Mouse (Mus musculus) fibroblast of lung, adult 2 months (primary cell): Measurements from ENCODE around the gene Arhgap27.

Experiments used
- DNase-seq: peaks from one replicate; pipeline ENCODE4 v3.0.0-alpha.2; 2011; ENCODE audit warnings: low read depth

Gene Arhgap27

DNA sequence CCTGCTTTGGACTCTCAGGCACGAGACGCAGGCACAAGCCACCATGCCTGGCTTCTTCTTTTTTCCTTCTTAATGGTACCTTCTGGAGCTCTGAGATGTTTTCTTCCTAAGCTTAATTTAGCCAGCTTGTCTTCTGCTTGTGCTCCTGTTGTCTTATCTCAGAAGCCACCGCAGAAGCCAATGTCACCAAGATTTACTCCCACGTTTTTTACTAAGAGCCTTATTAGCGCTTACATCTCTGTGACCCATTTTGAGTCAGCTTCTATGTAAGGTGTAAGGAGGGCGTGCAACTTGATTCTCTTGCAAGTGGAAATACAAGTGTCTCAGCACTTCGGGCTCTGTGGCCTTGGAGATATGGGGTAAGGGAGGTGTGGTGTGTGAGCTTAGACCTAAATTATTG, 18.0 kb upstream of the Arhgap27 start:
- no peak for DNase-seq

DNA sequence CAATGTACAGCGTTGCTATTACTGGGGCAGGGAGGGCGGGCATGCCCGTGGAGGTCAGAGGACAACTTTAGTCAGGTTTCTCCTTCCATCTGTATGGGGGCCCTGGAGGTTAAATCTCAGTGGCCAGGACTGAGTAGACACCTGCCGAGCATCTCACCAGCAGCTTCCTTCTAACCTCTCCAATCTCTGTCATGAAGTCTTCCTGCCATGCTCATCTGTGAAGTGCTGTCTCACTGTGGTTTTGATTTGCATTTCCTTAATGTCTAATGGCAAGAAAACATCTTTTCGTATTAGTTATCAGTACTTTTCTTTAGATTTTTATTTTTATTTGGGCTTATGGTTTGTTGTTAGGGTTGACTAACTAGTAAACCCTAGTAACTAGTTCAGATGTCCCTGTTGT, 17.0 kb upstream of the Arhgap27 start:
- DNase-seq, result no peak

DNA sequence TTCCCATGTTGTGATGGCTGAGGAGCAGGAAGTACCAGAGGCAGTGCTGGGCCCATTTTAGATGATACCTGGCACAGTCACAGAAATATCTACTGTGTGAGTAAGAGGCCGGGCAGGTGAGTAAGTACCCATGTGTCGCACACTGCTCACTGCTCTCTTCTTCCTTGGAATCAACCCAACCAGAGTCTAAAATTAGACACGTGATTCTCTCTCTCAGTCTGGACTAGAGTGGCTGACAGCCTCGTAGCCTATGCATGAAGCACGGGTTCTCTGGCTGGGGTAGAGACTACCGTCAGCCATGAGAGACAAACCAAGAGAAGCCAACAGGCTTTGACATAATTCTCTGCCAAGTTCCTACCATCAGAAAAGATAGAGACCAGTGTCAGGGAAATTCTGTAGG, 14.8 kb upstream of the Arhgap27 start:
- no peak for DNase-seq

DNA sequence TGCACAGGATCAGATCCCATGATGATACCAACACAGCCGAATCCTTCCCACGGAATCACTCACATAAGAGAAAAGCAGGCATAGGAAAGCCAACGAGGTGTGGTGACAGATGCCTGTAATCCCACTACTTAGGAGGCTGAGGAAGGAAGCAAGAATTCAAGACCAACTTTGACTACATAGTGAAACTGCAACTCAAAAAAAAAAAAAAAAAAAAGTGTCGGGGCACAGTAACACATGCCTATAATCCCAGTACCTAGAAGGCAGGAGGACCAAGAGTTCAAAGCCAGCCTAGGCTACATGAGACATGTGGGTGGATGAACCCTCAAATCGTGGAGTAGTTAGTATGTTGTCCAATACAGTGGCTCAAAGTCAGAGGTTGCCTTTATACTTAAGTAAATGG, 12.3 kb upstream of the Arhgap27 start:
- no peak for DNase-seq

DNA sequence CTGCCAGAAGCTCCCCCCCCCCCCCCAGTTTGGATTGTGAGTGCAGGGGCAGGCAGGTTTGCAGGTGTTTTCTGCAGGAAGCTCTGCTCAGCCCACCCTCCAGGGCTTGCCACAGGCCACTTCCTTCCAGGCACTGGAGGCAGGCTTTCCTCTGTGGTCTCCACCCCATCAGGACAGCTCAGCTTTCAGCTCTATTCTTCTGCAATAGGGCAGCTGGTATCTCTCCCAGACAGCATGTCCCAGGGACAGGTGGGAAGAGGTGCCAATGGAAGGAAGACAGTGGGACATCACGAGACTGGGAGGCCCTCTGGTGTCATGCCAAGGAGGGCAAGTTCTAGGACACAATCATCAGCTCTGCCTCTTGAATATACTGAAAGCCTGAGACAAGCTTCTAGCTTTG, 11.8 kb upstream of the Arhgap27 start:
- no peak for DNase-seq

DNA sequence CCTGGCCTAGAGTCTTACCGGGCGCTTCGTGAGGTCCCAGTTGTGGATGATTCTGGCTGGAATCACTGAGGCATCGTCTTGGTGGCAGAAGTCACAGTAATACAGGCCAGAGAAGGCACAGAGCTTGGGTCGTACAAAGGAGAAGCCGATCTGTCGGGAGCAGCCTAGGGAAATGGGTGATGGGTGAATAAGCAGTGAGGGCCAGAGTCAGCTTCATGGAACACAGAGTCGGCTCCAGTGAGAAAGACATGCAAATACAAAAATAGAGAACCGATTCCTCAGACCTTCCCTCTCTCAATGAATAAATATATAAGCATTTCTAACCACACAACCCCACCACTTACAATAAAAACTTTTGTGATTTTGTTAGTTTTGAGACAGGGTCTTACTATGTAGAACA, 10.4 kb upstream of the Arhgap27 start:
- DNase-seq, result no peak

DNA sequence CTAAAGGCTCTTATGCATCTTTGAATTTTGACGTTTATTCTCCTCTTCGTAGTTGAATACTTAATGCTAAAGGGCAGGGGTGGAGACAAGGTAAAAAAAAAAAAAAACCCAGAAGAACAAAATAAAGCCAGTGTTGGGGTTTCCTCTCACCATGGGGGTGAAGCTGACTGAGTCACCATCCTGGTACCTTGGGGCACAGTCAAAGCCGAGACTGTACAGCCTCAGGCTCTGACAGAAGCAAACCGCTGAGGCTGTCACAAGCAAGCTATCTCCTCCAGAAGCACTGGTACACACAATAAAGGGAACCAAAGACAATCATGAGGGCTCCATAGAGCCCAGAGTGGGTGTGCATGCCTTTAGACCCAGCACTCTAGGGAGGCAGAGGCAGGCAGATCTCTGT, 9.1 kb upstream of the Arhgap27 start:
- DNase-seq, result no peak

DNA sequence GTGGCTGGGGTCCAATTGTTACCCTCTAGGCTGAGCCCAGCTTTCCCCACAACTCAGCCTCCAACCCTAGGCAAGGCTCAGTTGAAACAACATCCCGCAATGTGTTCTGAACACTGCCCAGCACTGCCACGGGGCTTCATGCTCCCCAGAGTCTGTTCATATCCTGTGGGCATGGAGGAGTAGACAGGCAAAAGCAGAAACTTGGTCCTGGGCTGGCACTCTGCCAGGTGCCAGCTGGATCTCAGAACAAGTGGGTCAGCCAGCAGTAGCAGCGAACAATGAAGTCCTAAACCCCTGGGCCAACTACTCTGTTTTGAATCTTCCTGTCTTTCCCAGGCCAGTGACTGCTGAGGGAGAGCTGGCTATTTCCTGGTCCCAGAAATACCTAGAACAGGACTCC, 8.6 kb upstream of the Arhgap27 start:
- DNase-seq, result no peak

DNA sequence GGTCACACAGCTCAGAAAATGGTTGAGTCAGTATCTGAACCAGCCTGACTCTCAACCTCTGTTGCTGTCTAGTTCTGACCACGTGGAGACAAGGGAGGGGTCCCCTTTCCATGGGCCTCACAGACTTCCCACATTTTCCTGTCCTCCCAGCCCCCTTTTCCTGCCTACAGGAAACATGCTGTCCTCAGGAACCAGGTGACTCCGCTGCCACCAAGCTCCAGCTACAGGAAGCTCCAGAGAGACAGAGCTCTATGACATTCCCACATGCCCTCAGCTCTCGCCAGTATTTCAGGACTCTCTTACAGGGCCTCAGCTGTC, 7.7 kb upstream of the Arhgap27 start:
- no peak for DNase-seq

DNA sequence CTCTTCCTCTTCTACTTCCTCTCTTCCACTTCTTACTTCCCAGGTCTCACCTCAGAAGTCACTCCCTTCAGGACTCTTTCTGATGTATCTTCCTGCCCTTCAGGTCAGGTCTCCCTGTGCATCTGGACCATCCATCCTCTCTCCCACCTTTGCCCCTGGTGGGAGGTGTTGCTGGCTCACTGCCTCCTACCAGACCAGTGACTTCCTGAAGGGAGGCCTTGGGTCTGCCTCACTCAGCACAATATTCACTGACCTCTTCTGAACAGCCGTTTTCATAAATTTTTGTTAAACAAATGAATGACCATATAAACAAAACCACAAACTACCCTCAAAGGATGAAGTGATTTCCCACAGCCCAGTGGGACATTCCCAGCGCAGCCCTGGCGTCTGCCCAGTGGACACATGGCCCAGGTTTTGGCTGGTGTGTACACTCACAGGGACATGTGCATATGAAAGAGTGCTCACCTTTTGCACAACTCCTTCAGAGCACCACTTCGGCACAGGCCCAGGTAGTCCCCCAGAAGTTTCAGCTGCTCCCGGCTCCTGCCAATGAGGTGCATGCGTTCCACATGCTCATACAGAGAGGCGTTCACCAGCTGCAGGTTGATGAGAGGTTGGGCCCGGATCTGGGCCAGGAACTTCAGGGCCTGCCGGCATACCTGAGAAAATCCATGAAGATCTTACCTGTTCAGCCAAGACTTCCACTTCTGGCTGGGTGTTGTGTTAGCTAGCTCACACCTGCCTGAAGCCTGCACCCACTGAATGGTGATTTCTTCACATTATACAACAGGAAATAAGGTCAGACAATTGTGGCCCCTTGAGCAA, 7.1 kb upstream of the Arhgap27 start:
- no peak for DNase-seq

DNA sequence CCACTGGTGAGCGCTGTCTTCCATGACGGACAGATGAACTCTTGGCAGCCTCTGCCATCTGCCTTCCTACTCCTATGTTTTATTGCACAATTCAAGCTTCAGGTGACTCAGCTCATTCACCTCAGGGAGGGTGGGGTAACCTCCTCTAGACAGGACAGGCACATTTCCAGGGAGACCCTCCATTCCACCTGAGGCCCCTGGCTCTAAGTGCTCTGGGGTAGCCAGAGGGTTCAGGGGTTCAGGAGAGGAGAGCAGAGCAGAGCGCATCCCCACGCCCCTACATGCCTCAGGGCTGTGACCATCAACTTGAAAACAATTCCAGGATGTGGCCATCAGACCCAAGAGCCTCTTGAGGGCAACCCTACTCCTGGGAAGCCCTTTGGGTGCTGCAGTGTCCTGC, 2.0 kb upstream of the Arhgap27 start:
- no peak for DNase-seq

DNA sequence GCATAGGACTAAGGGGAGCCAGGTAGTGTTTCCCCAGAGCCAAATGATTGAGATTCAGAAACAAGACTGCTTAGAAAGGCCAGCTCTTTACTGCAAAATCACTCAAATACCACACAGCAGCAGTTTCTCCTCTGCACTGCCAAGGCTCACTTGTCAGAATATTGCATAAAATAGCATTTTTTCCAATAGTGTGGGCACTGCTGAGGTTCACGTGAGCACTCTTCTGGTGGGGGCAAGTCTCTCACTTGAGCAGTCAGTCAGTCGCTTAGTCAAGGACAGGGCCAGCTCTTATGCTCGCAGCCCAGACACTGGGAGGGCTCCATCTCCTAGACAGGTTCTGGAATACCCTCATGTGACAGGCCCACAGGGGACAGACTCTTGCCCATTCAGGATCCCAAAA, 1.5 kb upstream of the Arhgap27 start:
- no peak for DNase-seq

DNA sequence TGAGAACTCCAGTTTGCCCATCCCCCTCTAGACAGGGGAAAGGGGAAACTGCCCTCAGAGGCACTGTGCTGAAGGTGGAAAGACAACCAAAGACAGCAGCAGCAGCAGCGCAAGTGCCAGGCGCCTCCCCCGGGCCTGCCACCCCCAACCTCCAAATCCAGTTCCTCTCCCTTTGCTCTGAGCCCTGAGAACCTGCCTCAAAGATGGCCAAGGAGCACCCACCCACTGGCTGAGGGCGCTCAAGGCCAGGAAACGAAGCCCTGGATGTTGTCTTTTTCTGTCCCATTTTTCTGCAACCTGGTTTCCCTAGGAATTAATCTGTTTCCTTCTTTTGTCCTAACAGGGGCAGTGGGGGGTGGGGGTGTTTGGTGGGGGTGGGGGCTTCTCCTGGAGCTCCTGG, 843 bp upstream of the Arhgap27 start:
- DNase-seq, result no peak

DNA sequence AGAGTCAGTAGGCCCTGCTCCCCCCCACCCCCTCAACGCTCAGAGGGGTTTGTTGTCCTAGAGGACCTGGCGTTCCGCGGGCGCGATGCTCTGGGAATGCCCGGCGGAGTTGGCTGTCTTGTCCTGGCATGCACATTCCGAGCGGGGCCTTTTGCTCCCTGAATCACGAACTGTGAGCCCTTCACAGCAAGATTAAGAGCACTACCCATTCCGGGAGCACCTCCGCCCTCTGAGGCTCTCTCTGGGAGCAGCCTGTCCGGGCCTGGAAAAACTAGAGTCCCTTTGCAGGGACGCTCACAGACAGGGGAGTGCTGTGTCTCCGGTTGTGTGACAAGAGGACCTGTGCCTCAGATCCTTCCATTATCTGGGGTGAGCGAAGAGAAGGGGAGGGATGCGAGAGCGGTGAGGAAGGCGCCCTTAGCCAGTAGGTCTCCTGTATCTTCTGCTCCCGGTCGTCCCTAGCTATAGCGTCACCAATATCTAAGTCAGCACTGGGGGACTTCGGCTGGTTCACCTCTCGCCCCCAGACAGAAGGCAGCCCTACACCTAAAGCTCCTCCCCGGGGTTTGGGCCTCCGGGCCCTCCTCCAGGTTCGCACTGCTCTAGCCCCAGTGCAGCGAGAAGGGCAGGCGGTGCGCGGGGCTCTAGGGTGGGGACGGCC, 841 bp downstream of the Arhgap27 start:
- DNase-seq, result no peak

DNA sequence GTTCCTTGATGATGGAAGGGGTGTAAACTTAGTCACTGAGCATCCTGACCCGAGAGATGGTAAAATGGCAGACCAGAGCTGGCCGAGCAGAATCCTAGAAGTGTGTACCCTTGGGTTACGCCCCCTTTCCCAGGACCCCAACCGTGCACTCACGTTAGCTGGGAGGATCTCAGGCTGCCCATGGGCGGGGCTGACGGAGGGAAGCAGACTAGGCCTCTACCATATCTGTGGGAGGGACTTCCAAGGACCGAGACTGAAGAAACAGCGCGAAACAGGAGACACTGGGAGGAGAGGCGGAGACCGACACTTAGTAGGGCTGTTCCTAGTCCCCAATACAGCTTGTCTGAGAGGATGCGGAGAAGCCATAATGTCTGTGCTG, 1.4 kb downstream of the Arhgap27 start:
- DNase-seq, result no peak

DNA sequence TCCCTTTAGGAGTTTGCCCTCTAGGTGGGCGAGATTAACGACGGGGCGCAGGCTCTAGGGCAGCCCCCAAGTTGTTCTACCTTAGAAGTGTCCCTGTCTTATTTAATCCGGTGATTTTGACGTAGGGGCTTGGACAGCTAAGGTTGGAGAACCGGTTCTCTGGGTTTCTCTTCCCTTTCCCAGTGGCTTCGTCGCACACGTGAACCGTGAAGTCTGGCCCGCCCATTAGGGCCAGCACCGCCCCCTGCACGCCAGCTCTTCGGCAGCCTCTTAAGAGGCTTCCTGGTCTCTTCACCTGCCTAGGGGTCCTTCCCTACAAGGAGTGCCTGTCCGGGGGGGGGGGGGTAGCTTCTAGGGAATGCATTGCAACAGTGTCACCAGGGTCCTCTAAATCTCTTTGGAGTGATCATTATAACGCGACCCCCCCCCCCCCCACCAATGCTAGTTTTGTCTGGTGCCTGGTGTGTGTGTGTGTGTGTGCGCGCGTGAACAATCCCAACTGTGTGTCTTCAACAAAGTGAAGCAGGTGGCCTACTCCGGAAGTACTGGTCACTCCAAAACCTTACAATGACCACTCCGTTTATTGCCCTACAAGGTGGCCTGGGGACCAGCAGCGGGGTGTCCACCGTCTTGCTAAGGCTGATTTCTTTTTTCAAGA, 2.0 kb downstream of the Arhgap27 start:
- DNase-seq, result no peak

DNA sequence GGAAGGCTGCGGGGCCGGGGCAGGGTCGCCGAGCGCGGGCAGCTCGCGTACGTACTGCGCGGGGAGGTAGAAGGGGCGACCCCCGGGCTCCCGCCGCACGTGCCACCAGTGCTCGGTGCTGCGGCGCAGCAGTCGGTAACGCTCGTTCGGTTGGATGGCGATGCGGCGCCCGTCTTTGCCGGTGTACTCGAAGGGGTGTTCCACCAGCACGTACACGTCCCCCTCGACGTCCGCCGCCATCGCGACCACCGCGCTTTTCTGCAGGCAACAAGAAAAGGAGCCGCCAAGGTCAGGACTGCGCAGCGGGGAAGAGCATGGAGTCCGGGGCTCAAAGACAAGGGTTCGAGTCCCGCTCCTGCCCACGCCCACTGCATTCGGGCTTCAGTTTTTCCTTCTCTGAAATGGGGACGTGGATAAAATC, 2.8 kb downstream of the Arhgap27 start:
- no peak for DNase-seq

DNA sequence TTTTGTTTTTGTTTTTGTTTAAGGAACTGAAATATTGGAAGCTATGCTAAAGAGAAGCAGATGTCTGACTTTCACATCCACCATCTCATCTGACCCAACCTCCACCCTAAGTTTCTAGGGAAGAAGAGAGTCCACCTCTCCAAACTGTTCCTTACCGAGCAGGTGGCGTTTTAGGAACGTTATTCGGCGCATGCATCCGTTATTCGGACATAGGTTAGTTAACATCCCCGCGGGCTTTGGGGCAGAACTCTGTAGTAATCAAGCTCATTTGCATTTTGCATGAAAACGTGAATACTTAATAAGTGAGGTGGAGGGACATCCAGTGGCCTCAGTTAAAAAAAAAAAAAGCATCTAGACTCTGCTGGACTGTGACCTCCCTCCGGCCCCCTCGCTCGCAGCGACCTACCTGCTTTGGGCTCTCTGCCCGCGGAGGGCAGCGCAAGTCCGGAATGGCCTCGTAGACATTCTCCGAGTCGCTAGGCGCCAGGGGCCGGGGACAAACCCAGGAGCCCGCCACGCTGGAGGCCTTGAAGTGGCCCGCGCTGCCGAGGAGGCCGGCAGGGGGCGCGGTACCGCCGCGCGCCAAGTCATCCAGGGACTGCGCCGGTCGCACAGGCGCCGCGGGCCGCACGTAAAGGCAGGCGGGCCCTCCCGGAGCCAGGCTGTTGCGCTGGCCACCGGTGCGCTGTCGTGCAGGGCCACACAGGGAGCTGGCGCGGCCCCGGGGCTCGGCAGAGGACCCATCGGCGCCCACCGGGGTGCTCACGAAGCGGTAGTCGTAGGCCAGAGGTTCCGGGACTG, 3.5 kb downstream of the Arhgap27 start:
- no peak for DNase-seq

DNA sequence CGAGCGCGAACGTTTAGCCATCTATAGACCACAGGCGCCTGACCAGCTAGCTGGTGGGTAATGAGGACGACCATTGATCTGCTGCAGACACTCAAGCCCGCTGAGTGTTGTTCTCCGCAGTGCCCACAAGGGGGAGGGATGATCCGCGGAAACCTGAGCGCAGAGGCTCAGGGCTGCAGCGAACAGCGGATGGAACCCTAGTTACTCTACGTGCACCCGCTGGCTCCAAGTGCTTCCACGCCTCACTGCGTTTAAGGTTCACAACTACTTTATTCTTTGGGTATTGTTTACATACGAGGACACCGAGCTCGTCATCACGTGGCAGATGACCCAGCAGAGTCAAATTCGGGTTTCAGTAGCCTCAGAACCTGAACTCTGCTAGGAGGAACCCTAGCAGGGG, 4.4 kb downstream of the Arhgap27 start:
- no peak for DNase-seq

DNA sequence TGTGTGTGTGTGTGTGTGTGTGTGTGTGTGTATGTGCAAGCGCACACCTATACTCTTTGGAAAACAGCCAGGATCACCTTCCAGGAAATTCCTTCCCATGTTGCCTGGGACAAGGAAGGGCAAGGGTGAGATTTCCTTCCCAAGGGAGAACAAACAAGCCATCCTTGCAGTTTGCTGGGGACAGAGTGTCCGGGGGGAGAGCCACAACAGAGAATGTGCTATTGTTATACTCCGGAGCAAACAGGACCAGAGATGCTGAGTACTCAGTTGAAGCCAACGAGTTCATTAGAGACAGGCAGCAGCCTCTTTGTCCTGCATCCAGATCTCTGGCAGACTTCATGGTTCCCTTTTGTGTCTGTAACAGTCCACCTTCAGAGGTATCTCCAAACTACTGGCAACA, 5.2 kb downstream of the Arhgap27 start:
- DNase-seq, result no peak

DNA sequence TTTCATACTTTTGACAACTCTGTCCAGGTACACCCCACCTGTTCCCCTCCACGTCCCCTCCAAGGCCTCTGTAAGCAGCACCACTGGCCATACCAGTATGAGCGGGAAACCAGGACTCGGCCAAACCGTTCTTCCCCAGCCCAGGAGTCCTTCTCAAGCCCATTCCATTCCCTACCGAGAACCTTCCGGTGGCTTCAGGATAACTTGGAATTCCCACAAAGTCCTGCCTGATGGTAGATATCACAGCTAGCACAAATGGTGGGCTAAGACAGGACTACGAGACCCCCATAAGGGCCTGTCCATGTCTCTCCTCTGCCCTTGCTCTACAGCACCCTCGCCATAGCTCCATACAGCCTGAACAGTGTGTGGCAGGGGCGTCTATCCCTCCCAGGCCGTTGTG, 5.8 kb downstream of the Arhgap27 start:
- no peak for DNase-seq

DNA sequence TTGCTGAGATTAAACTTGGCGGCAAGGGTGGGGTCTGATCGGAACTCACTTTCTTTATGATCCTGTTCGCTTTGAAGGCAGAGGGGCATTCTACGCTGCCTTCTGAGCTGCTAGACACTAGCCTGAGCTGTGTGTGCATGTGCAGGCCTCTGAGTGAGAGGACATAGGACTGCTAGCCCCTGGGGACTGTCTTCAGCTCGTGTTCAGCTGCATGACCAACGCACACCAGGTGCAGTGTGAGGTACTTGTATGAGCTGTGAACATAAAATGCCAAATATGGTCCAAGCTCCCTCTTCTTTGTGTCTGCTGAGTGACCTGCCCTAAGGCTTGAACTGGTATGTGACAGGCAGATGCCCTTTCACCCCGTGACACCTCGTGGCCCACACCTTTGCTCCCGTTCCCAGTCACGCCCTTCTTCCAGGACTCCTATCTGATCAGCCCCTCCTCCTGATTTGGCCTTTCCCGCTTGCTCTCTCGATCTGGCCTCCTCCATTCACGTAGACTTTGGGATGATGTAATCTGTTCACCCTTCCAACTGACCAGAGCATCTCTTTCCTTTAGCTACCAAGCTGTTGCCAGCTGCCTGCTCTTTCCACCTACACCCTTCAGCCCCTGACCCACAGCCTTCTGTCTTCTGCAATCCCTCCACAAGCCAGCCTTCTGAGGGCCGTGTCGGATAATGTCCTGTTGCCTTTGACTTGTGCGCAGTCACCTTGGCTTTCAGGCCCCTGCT, 6.4 kb downstream of the Arhgap27 start:
- DNase-seq, result no peak
